Mouse (Mus musculus) layer of hippocampus, postnatal 10 days (tissue): ENCODE measurements at regions not wholly inside any gene's neighbourhood (a gene's known extent, or its start where the extent isn't known, plus 50 kb on each side); places are given as distances from the start of the nearest gene placed in this dataset.

Source experiments
- DNase-seq, 2 experiments: peaks; one replicate each; pipeline ENCODE4 v3.0.0; 2021; ENCODE audit warnings: low spot score in 2 of 2

DNA sequence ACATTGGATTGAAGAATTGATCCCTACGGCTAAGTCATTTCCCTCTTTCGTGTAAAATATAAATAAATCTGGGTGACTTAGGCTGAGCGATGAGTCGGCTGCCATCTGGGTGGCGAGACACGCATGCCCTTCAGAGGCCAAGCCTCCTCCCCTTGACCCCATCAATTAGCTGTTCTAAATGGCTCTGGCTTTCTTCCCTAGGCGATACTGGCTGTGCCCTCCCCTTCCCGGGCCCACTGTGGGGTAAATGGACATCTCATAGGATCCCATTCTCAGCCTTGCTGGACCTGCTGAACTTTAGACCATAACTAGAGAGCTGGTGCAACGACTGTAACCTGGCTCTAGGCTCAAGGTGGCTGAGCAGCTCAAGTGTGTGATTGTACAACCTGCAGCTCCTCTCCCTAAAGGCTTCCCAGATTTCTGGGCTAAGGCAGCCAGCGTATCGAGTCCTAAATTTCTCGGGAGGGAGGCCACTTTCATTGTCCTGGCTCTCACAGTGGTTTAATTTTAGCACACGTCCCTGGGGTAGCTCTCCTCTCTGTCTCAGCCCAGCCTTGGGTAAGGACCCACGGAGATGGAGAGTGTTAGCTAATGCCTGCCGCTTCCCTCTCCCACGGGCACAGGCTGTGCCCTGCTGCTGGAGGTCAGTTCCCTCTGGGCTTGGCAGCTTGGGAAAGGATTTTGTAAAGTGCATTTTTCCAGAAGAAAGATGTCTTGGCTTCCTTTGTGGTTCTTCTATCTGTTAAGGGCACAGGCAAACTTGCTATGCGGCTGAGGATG, 80.7 kb upstream of the Zc3h12a start:
- DNase-seq = no peak

DNA sequence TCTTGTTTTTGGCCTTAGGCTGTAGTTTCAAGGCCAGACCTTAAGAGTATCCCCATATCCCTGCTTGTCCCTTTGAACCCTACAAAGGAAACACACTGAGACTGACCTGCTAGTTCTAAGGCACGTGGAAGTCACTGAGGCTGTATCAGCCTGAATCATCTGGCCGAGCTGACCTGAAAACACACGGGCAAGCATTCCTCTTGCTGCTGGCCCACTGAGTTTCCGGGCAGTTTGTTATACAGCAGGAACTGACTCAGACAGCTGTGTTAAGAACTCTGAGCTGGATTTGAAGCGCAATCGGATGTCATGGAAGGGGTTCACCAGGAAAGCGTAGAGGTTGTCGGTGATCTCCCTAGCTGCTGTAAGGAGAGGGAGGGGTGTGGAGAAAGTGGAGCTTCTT, 75.9 kb upstream of the Zc3h12a start:
- no peak for DNase-seq

DNA sequence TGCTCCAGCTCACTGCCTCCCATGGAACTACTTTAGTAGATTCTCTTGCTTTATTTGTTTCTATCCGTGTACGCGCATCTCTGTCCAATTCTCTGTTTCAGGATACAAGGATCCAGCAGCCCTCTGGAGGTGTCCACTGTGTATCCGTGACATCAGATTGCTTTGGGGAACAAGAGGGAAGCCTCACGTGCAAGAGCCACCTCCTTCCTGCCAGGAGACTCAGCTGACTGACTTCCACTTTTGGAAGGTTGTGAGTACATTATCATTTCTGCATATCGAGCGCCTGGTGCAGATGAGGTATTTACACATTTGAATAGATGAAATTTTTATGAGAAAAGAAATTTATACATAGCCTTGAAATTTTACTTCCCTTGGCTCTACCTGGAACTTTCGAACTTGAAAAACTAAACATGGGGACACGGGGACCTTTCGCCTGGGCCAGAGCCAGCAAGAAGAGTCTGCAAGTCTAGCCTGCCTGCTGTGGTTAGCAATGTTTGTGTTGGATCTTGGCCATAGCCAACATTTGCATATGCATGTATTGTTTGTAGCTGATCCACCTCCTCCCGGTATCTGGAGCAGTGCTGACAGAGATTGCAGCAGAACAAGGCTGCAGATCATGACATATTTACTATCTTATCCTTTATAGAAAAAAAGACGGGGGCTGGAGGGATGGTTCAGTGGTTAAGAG, 74.1 kb upstream of the Zc3h12a start:
- no peak for DNase-seq

DNA sequence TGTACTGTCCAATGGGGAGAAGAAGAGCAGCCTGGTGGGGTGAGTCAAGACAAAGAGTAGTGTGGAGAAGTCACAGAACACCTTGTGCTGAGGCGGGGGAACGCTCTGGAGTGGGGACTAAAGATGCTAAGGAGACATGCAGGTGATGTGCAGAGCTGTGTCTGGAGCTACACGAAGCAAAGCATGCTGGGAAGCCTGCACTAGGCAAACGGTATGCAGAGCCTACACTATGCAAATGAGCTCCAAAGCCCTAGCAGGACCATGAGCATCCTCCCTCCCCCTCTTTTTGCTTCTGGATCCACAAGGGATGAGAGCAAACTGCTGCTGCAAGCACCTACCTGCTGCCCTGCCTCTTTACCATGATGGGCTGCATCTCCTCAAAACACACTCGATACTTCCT, 73.1 kb upstream of the Zc3h12a start:
- DNase-seq = no peak

DNA sequence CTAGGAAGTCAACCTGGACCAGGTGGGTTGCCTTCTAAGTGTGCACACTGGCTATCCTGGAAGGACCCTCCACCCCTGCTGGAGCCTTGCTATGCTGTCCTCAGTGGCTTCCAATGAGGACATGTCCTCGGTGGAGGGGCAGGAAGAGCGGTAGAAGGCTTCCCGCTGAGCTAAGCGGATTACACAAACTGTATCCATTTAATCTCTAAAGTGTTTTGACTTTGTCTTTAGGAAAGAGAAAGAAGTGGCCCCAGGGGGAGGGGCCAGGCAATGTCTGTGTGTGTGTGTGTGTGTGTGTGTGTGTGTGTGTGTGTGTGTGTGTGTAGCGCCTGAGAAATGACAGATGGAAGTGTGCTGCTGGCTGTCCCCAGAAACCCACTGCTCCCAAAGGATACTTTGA, 71.6 kb upstream of the Zc3h12a start:
- DNase-seq = no peak

DNA sequence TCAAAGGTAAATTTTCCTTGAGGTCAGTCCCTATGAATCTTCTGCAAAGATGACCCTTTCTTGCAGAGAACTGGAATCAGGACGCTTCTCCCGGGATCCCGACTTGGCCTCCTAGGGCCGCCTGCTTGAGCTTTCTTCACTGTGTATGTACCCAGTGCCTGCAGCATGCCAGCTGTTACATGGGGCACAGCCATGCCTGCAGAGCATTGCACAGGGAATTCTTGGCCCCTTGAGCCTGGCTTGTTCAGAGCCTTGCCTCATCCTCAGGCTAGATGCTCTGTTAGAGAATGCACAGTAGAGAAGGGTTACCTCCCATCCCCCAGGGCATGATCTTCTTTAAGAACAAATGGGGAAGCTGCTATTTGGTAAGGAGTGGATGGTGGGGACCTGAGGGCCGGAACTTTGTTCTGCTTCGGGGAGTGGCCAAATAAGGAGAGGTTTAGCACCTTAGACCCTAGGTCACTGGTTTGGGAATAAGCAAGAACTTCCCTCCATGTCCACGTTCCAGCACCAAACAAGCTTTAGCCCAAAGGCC, 68.3 kb upstream of the Zc3h12a start:
- no peak for DNase-seq

DNA sequence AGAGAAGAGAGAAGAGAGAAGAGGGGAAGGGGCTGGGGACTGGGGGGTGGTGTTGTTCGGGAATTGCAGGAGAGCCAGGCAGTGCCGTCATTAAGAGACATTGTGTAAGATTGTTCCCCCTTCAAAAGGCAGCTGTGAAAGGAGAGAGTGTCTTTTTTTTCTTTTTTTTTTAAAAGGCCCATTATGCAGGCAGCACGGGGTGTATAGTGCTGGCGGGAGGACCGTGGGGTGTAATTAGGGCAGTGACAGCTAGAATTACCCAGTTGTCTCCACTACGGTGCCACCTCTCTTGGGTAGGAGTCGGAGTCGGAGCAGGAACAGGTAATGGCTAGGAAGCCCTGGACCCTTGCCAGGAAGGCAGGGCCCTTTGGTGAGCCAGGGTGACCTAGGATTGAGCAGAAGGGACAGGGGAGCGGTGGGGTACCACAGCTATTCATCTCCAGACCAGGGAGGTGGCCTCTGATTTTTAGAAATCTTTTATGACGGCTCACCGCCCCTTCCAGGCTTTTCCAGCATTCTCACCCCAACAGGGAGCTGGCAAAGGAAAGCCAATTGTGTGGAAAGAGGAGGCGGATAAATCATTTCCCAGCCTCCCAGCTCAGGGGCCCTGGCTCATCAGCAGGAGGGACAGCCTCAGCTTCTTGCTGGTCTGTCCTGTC, 67.2 kb upstream of the Zc3h12a start:
- DNase-seq = peak; percentile 14 to 17

DNA sequence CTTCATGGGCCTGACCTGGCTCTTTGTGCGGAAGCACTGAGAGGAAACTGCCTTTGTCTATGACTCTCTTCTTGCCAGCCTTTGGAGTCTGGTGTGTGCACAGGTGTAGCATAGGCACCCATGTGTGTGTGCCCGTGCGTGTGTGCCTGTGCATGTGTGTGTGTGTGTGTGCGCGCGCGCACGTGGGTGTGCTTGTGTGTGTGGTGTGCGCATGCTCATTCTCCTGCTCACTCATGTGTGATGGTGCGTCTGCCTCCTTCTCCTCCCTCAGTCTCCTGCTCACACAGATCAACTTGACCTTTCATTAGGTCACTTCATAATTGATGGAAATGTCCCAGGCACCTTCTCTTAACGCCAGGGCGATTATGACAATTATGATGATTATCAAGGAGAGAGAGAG, 66.7 kb upstream of the Zc3h12a start:
- DNase-seq = peak; percentile 12 to 23

DNA sequence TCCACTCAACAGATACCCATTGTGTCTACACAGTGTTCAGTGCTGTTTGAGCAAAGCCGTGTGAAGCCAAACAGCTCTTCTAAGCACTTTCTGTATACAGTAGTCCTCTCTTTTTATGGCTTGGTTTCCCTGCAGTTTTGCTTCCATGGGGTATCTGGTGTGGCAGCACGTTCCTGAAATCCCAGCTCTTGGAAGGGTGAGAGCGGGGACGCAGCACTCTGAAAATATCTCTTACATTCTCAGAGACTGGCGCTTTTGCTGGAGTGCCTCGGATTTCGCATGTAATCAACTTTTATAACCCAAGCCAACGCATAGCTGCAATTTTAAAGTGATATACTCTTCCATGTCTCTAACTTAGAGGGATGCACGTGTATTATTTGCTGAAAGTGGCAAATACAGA, 64.0 kb upstream of the Zc3h12a start:
- no peak for DNase-seq

DNA sequence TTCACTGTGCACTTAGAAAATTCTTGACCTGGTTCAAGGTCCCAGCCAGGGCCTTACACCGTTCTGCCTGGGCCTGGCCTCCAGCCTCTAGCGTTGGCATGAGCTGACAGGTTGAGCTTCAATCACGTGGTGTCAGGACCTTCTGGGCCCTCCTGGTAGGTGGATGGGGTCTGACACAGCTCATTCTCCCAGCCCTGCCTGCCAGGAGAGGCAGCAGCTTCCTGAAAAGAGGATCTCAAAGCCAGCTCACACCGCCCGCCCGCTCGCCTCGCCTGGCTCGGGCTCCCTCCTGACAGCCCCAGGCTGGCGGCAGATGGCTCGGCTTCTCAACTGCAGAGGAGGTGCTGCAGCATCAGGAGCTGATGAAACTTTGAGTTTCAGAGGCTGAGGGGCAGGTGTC, 63.4 kb upstream of the Zc3h12a start:
- DNase-seq = peak; percentile 45 to 62

DNA sequence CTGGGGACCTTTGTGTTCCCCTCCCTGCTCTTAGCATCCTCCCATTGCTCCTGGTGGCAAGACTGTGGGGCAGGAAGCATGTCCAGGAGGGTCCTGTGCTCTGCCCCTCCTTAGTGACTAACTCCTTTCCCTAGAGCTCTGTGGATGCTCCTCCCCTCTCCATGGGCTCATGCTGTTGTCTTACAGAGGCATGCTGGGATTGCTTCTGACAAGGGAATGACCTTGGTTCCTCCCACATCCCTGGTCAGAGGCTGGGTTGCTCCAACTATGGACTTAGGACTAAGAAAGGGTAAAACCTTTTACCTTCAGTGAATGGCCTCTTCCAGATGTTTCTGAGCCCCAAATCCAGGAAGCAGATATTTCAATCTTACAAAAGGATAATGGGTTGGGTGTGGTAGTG, 62.3 kb upstream of the Zc3h12a start:
- no peak for DNase-seq

DNA sequence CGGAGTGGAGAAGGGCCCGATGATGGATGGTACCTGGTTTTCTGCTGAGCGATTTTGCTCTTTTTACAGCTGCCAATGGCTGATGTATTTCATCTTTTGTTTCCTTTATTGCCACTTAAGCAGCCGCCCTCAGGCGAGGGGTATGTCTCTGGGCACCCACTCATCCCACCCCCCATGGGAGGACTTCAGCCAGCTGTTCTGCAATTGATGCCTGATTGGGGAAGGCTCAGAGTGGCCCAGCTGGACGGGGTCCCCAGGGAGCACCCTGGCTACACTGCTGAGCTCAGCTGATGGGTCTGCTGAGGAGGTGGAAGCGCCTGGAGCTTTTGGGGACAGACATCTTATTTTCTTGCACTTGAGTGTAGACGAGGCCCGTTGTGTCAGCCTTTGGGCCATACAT, 58.6 kb upstream of the Zc3h12a start:
- no peak for DNase-seq

DNA sequence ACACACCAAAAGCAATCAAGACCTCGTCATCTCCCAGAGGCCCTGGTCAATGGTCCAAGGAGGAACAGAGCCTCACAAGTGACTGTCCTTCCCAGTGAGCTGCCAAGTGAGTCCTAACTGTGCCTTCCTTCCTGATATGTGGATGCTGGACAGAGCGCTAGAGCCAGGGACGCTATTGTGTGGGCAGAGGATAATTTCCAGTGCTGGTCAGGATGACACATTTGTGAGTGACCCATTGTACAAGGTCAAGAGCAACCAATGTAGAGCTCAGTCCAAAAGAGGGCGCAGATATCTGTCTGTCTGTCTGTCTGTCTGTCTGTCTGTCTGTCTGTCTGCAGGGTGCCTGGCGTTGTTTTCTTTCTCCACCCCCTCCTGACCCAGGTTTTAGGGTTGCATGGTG, 57.4 kb upstream of the Zc3h12a start:
- DNase-seq = no peak

DNA sequence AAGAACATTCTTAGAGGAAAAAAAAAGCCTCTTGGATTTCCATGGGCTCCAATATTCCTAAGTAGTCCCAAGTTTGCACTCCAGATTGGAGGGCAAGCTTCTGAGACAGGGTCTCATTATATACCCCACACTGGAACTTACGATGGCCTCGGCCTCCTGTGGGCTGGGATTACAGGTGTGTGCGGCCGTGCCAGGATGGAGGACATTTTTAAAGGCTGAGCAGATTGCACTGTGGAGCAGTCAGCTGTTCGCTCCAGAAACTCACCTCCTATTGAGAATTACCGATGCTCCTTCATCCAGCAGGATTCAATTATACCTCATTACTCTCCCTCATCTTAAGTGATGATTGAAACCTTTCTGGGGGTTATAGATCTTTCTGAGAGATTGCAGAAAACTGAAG, 53.3 kb upstream of the Zc3h12a start:
- no peak for DNase-seq

DNA sequence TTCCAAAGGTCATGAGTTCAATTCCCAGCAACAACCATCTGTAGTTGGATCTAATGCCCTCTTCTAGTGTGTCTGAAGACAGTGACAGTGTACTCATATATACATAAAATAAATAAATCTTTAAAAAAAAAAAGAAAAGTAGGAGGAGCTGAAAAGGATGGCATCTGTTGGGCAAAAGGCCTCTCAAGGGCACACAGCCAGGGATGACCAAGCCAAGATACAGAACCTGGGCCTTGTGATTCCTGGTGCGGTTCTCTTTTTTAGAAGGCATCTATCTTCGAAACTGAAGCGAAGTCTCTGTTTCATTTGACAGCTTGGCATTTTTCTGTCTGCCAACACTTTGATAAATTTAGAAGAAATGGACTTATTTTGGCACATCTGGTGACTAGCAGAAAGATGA, 50.9 kb upstream of the Zc3h12a start:
- DNase-seq = no peak

DNA sequence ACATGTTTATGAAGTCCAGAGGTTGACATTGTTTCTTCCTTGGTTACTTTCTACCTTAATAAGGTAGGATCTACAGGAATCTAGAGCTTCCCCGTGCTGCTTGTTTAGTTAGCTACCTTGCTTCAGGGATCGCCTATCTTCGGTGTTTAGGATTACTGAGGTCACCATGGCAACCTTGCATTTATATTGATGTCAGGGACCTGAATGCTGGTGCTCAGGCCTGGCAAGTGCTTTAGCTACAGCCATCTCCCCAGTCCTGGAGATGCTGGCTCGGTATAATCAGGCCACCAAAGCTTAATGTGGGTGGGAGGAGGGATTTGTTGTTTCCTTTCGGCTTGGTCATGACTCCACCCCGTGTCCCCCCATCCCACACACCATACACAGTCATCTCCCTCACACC, 50.0 kb upstream of the Zc3h12a start:
- DNase-seq = no peak
